Mouse (Mus musculus): ENCODE results near the gene Cdkl5.

The Cdkl5 gene

DNA sequence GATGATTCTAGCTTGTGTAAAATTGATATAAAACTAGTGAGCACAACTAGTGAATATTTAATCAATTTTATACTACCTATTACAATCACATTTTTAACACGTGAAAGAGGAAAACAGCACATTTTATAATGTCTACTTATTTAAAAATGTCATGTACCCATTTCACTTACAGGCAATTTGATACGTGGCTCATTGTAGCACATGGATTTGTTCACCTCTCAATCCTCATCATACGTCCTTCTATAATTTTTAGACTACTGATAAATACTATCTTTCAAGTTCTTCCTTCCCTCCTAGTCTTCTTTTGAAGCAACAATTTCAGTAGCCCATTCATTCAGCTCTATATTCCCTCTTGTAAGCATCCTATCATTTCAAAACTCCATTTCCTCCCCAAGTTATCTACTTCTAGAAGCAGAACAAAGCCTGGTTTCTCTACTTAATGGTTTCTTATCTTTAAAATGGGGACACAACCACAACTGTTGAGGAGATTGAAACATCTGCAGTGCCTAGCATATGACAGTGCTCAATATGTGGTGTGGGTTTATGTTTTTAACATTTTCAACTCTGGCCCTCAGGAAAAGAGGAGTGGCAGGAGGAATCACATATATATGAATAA lies 75.4 kb downstream of the Cdkl5 start:
- intact Hi-C loops (cut with DNase I), result no loop called here

- intact Hi-C loops (cut with DNase I), result no loop called here
Observed at GRCm38 (mm10) chrX:160906952-160907351, 87.6 kb downstream of the Cdkl5 start, which contains the start of gene Gja6. Gja6 (minus strand) TSS chrX:160907052.

DNA sequence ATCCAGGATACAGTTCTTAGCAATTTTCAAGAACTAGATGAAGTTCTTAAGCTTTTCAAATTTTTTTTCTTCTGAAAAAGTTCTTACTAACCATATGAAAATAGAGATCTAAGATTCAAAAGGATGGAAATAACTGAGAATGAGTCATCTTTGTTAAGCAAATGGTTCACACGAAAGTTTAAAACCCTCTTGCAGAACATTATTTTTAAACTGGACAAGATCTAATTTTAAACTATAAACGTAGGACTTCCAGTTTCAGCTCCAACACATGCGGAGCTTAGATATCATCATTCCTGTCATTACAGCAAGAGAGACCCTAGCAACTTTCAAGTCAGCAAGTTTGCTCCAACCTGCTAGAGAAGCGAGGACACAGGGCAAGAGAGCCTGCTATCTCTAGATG lies 88.0 kb downstream of the Cdkl5 start:
- intact Hi-C loops (cut with DNase I), result no loop called here

GRCm38 (mm10) chrX:160905913-160906312 lies 88.6 kb downstream of the Cdkl5 start:
- intact Hi-C loops (cut with DNase I), result no loop called here

DNA sequence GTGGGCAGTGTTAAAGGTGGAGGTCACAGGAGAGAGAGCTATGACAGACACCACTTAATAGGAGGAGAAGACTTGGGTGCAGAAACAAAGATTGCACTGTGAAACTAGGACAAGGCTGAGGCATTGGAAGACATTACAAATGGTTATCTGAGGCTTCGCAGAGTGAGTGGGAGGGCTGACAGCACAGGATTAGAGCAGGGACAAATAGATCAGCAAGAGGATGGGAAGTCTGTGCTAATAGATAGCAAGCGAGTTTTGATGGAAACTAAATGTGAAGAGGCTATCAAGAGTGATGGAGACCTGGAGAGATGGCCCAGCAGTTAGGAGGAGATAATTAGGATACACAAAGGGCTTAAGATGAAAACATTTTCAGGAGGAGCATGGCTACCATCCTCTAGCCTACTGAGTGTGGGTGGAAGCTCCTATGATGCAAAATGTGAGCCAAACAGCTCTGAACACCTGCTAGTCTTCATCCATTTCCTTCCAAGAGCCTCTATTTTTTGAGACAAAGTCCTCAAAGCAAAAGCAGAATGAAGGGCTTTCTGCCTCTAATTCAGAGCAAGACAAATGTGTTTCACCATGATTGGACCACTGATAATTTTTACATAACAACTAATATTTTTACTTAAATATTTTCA lies 89.3 kb downstream of the Cdkl5 start:
- intact Hi-C loops (cut with DNase I), result no loop called here

GRCm38 (mm10) chrX:160901118-160901517 lies 93.4 kb downstream of the Cdkl5 start:
- intact Hi-C loops (cut with DNase I), result no loop called here

DNA sequence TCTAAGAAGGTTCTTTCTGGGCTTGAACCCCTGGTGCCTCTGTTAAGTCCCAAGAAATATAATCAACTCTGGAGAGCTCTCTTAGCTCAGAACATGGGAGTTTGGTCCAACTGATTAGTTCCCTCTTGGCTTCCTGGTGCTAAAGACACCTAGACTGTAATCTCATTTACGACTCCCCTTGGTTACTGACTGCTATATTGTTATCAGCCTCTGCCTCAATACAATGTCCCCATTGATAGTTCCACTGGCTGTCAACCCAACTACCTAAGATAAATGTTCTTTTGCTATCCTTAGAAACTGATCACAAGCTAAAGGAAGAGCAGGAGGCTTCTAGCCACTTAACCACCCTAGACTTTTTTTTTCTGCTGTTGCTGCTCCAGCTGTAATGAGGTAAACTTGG lies 102.4 kb downstream of the Cdkl5 start:
- intact Hi-C loops (cut with DNase I), result no loop called here

GRCm38 (mm10) chrX:160886301-160886700 lies 108.2 kb downstream of the Cdkl5 start:
- intact Hi-C loops (cut with DNase I), result no loop called here

DNA sequence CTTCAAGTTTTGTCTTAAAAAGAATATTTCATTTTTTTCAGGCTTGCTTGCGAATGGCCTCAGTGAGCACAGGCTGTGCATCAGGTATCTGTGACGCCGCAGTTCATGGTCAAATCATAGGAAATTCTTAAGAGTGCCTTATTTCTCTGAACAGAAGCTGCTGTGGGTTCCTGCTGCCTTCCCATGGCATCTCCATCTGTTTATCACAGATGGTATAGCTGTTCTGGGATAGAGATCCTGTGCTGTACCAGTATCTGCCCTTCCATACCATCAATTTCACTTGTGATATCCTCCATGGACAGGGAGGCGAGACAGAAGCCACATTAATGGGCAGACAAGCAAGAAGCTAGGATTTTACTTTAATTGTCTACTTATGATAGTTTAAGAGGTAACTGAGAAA lies 127.9 kb downstream of the Cdkl5 start:
- intact Hi-C loops (cut with DNase I), result no loop called here

GRCm38 (mm10) chrX:160865022-160865421 lies 129.5 kb downstream of the Cdkl5 start:
- intact Hi-C loops (cut with DNase I), result no loop called here

DNA sequence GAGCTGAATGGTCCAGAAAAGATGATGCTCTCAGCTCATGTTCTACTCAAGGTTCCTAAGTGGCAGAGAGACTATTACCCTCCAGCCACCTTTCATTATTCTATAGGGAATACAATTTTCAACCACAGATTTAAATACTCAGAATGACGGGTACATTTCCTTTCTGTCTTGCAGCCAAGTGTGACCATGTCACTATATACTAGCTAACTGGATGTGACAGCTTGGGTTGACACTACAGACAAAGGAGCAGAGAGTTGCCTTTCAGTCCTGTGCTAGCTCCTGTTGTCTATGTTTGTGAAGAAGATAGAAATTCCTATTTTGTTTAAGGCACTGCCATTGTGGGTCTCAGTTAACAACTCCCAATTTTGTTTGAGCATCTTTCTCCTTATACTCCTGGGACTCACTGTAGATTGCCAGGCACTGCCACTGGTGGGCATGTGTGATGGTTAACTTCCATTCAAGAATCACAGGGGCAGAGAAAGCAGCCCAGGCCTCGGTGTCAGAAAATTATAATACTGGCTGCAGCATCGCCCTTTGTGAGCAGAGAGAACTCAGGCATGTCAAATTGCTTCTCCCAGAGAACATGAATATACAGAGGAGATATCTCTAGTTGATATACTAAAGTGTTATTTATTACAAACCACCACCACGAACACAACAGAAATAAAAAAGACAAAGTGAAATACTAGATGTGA lies 130.7 kb downstream of the Cdkl5 start:
- intact Hi-C loops (cut with DNase I), result no loop called here

GRCm38 (mm10) chrX:160808226-160808625 lies 186.3 kb downstream of the Cdkl5 start:
- intact Hi-C loops (cut with DNase I), result no loop called here

- intact Hi-C loops (cut with DNase I), result no loop called here
Observed at GRCm38 (mm10) chrX:160804409-160805150, 189.9 kb downstream of the Cdkl5 start.

- intact Hi-C loops (cut with DNase I), result no loop called here
Observed at GRCm38 (mm10) chrX:160794920-160795319, 199.6 kb downstream of the Cdkl5 start.

- intact Hi-C loops (cut with DNase I), result no loop called here
Observed at GRCm38 (mm10) chrX:160782276-160782675, 212.2 kb downstream of the Cdkl5 start.

GRCm38 (mm10) chrX:160773033-160773432 lies 221.5 kb downstream of the Cdkl5 start:
- intact Hi-C loops (cut with DNase I), result no loop called here

DNA sequence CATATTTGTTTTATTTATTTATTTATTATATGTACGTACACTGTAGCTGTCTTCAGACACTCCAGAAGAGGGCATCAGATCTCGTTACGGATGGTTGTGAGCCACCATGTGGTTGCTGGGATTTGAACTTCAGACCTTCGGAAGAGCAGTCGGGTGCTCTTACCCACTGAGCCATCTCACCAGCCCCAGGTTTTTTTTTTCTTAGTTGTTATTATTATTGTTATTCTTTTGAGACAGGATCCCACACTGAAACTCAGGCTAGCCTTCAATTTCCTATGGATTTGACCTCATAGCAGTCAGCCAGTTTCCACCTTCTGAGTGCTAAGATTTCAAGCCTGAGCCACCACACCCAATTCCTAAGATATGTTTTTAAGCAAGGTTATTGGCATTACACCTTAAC lies 224.9 kb downstream of the Cdkl5 start:
- intact Hi-C loops (cut with DNase I), result loop anchor here (5.0 kb wide), 1 partner anchor 263 kb away; no protein-coding TSS in a partner anchor

DNA sequence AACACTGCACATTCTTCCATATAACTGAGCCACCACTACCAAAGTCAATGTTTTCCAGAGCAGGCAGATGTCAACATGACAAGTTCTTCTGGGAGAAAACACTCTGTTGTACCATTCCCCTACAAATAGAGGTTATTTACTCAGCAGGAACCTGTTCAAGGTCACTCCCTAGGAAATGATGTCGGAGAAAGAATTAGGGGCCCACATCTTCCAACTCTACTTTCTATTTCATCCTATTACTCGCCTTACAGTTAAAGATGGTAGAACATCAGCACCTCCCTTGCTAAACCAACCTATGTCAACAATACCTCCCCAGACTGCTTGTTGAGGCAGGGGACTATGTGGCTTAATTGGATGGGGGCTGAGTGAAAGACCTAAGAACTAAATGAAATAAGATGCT lies 226.8 kb downstream of the Cdkl5 start, which contains the start of gene Rs1:
TSS of gene Rs1 (plus strand) at position 301 of the 400 bp plus-strand sequence.
- intact Hi-C loops (cut with DNase I), result loop anchor here (5.0 kb wide), 1 partner anchor 265 kb away; no protein-coding TSS in a partner anchor

GRCm38 (mm10) chrX:160766233-160766616 lies 228.3 kb downstream of the Cdkl5 start:
- intact Hi-C loops (cut with DNase I), result loop anchor here (5.0 kb wide), 1 partner anchor 266 kb away; no protein-coding TSS in a partner anchor

- intact Hi-C loops (cut with DNase I), result loop anchor here (5.0 kb wide), 1 partner anchor 267 kb away; no protein-coding TSS in a partner anchor
Observed at GRCm38 (mm10) chrX:160765389-160766232, 228.9 kb downstream of the Cdkl5 start.

DNA sequence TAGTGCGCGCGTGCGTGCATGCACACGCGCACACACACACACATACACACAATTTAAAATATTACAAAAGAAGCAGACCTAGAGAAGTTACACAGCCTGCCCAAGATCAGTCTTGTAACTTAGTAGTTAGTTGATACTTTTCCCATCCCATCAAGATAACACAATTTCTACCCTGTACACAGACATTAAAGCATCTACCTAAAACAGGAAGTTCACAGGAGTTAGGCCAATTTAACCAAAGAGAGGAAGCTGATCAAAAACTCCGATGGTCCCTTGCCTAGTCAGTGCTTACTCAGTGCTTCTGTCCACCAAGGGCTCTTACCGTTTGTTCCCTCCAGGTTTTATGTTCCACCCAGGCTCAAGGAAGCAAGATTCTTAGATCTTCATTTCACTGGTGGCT lies 243.7 kb downstream of the Cdkl5 start:
- intact Hi-C loops (cut with DNase I), result no loop called here

All from adrenal gland (tissue).